Mouse (Mus musculus) induced T-regulatory cell, adult 2 months (primary cell): ENCODE measurements at regions not wholly inside any gene's neighbourhood (a gene's known extent, or its start where the extent isn't known, plus 50 kb on each side); places are given as distances from the start of the nearest gene placed in this dataset.
"Not testable (repeated sequence)": the region's sequence is repeated elsewhere in the genome, so short reads cannot be mapped to it uniquely, and the experiment has no call there.

Experiments used
- DNase-seq: peaks from one replicate; pipeline ENCODE4 v3.0.0-alpha.2; 2012; ENCODE audit warnings: low read depth

GRCm38 (mm10) chr5:129353549-129353948, 147.5 kb upstream of the Sfswap start:
- no peak for DNase-seq

- DNase-seq = peak; percentile 18
These were observed 146.1 kb upstream of the Sfswap start for GRCm38 (mm10) chr5:129354877-129355276.

GRCm38 (mm10) chr5:129361527-129361926, 139.5 kb upstream of the Sfswap start:
- DNase-seq = no peak

- no peak for DNase-seq
These were observed 137.8 kb upstream of the Sfswap start for GRCm38 (mm10) chr5:129363189-129363588.

GRCm38 (mm10) chr5:129365026-129365425, 136.0 kb upstream of the Sfswap start:
- no peak for DNase-seq

GRCm38 (mm10) chr5:129367266-129367665, 133.8 kb upstream of the Sfswap start:
- no peak for DNase-seq

GRCm38 (mm10) chr5:129380861-129381260, 120.2 kb upstream of the Sfswap start:
- DNase-seq = no peak

- no peak for DNase-seq
These were observed 116.0 kb upstream of the Sfswap start for GRCm38 (mm10) chr5:129384976-129385375.

- peak; percentile 1 for DNase-seq
These were observed 114.9 kb upstream of the Sfswap start for GRCm38 (mm10) chr5:129385965-129386643.

- not testable (repeated sequence) for DNase-seq
These were observed 114.3 kb upstream of the Sfswap start for GRCm38 (mm10) chr5:129386671-129387070.

- DNase-seq = no peak
These were observed 113.7 kb upstream of the Sfswap start for GRCm38 (mm10) chr5:129387301-129387700.

- no peak for DNase-seq
These were observed 110.1 kb upstream of the Sfswap start for GRCm38 (mm10) chr5:129390921-129391371.

GRCm38 (mm10) chr5:129393150-129393549, 107.9 kb upstream of the Sfswap start:
- no peak for DNase-seq

GRCm38 (mm10) chr5:129393606-129394255, 107.3 kb upstream of the Sfswap start:
- no peak for DNase-seq

GRCm38 (mm10) chr5:129394416-129394815, 106.6 kb upstream of the Sfswap start:
- no peak for DNase-seq

GRCm38 (mm10) chr5:129397311-129397710, 103.7 kb upstream of the Sfswap start:
- no peak for DNase-seq

GRCm38 (mm10) chr5:129406259-129406658, 94.8 kb upstream of the Sfswap start:
- DNase-seq = no peak

GRCm38 (mm10) chr5:129409440-129410004, 91.5 kb upstream of the Sfswap start:
- no peak for DNase-seq

- no peak for DNase-seq
These were observed 88.9 kb upstream of the Sfswap start for GRCm38 (mm10) chr5:129412161-129412560.

GRCm38 (mm10) chr5:129414960-129415706, 85.9 kb upstream of the Sfswap start:
- no peak for DNase-seq

GRCm38 (mm10) chr5:129416425-129416824, 84.6 kb upstream of the Sfswap start:
- no peak for DNase-seq

- DNase-seq = no peak
These were observed 83.5 kb upstream of the Sfswap start for GRCm38 (mm10) chr5:129417516-129417915.

- no peak for DNase-seq
These were observed 80.0 kb upstream of the Sfswap start for GRCm38 (mm10) chr5:129420981-129421380.
